Mouse (Mus musculus) heart, postnatal 0 days (tissue): ENCODE data around the gene 9330159F19Rik.

ENCODE experiments used
- CTCF ChIP-seq: IDR thresholded peaks from 2 replicates; pipeline ENCODE4 v1.5.1; 2016; ENCODE audit warnings: antibody characterized with exemption, control low read depth, low read depth
- EP300 ChIP-seq: IDR thresholded peaks from 2 replicates; pipeline ENCODE4 v1.6.1; 2016; ENCODE audit warnings: antibody characterized with exemption, low read depth

GRCm38 (mm10) chr10:29196811-29197210 lies 14.6 kb upstream of the 9330159F19Rik start:
- TF ChIP-seq CTCF (no peak), EP300 (no peak)
